Mouse (Mus musculus) heart, postnatal 36 days (tissue): ENCODE results near the gene Rrp7a. TPM values are rescaled to one million over a fixed set of nuclear protein-coding genes. Genes with fewer than 3 reads are reported as not detected.
"Not testable (repeated sequence)": the region's sequence is repeated elsewhere in the genome, so short reads cannot be mapped to it uniquely, and the experiment has no call there.

Source experiments
- DNase-seq, 2 experiments: peaks; one replicate each; pipeline ENCODE4 v3.0.0; 2021 to 2022
- intact Hi-C: fragments of 180-260 bp; cut with DNase I; formaldehyde crosslinking; loops from one replicate; pipeline ENCODE4 v1.15.1; 2025
- total RNA-seq, 2 experiments: library from RNA; stranded (reverse); gene quantifications; 2 replicates each; pipeline ENCODE4 v1.2.3; 2021

Rrp7a gene
- total RNA-seq, 2 experiments from 2014 or later = 42.3 to 42.8 TPM

GRCm38 (mm10) chr15:83158587-83159160 lies 36.1 kb upstream of the Rrp7a start:
- intact Hi-C loops = loop anchor here (5.0 kb wide), 1 partner anchor 359 kb away; no protein-coding TSS in a partner anchor
- no peak for DNase-seq

DNA sequence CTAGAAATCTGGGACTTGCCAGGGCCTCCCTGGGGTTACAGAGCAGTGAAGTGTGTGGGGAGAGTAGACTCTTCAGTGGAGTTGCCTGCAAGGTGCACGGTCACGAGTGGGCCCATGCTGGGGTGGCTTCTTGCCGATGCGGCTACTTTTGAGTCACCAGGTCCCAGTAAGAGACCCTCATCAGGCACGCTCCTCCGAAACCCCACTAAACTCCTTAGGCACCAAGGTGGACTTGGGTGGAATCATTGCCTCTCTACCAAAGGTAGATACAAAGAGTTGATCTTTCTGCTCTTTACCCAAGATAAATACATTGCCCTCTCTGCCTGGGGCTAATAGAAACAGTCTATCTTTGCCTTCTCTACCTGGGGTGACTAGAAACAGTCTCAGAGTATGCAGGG lies 35.1 kb upstream of the Rrp7a start:
- DNase-seq = no peak
- intact Hi-C loops = loop anchor here (1.0 to 5.0 kb wide), 3 partner anchors 15 to 360 kb away; partner anchors contain the start of gene Cyb5r3

- peak; percentile 75 to 78 for DNase-seq
- intact Hi-C loops = loop anchor here (1.0 to 5.0 kb wide), 3 partner anchors 16 to 360 kb away; partner anchors contain the start of gene Cyb5r3
Observed at GRCm38 (mm10) chr15:83156929-83157666, 34.5 kb upstream of the Rrp7a start.

DNA sequence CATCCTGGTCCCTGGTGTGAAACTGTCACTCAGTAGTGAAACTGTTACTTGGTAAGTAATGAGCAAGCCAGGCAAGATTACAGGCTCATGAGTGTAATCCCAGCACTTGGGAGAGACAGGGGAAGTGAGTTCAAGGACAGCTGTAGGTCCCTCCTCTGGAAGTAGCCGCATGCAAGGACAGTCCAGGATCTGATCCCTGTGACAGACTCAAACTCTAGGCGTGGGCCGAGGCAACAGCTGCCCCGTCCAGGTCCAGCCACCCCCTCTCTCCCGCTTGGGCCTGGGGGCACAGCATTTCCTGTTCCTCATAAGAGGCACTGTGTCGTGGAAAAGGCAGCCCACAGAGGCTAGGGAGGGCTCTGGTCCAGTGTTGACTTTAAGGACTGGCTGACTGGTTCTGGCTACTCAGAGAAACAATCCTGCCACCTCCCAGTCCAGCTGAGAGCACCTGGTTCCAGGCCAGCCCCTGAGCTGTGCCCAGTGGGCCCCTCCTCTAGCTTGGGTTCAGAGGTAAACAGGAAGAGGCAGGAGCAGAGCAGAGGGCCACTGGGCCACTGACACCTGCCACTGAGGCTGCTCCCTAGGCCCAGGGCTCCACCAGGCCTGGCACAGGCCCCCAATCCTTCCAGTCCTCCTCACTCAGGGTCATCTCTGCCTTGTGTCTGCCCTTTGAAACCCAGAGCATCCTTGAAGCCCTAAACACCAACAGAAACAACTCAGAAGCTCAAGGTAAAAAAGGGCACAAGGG lies 33.2 kb upstream of the Rrp7a start:
- intact Hi-C loops = loop anchor here (2.0 to 5.0 kb wide), 2 partner anchors 17 to 361 kb away; partner anchors contain the start of gene Cyb5r3
- DNase-seq = no peak

DNA sequence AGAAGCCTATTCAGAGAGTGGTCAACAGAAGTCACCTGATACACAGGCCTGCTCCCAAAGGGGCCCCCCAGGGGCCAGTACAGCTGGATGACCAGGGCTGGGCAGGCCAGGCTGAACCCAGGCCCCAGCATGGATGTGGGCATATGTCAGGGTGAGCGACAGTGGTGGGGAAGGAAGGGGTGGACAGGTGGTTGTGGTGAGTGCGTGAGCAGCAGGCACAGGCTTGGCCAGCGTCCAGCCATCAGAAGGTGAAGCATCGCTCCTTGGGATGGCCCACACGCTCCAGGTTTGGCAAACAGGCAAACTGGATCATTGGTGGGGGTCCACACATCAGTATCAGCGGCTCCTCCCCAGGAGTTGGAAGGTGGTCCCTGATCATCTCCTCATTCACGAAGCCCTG lies 31.7 kb upstream of the Rrp7a start:
- intact Hi-C loops = no loop called here

GRCm38 (mm10) chr15:83150694-83151093 lies 28.1 kb upstream of the Rrp7a start:
- intact Hi-C loops = no loop called here
- DNase-seq = no peak

More for the DNA sequence above, 31.7 kb upstream of the Rrp7a start:
- no peak for DNase-seq

DNA sequence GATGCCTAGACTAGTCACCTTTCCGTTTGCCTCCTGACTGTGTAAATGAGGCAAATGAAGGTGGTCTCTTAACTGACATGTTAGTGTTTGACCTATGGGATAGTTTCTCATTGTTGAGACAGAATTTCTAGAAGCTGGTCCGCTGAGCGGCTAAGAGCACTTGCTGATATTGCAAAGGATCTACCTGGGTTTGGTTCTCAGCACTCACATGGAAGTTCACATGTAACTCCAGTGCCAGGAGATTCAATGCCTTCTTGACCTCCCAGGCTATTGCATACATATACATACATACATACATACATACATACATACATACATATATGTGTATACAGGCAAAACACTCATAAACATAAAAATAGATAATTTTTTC lies 27.5 kb upstream of the Rrp7a start:
- intact Hi-C loops = no loop called here

DNA sequence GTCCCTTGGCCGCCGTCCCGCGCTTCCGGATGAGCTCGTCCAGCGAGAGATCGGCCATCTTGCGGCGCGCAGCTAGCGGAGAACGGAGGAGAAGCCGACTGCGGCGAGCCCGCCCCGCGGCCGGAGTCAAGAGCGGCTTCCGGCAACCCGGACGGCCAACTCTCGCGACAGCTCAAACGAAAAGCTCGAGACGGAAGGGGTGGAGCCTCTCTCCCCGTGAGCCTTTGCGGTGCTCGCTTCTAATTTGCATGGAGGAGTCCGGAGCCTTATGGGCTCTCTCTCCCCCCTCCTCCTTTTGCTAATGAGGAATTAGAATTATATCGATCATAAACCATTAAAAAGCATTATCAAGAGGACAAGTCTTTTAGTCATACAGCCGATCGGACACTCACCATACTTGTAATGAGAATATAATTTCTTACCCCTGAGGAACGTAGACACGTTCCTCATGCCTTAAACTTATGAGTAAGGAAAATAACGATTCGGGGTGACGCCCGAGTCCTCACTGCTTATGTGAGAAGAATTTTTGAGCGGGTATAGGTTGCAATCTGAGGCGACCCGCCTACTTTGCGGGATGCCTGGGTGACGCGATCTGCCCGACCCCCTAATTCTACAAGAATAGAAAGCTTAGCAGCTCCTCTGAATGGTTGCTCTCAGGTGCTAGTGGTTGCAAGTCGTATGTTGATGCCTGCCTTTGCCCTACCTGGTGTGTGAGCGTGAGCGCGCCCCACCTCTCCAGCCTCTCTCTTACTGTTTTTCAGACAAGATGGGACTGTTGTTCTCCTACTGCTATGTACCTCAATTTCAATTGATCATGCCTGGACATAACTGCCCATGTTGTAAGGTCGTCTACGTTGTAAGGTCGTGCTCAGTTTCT lies 26.8 kb upstream of the Rrp7a start, which contains the start of gene Poldip3:
Poldip3 (minus strand) TSS at position 189 of the 877 bp plus-strand sequence.
- peak; percentile 98 to 99 for DNase-seq
- intact Hi-C loops = no loop called here

More for the DNA sequence above, 27.5 kb upstream of the Rrp7a start:
- DNase-seq = no peak

DNA sequence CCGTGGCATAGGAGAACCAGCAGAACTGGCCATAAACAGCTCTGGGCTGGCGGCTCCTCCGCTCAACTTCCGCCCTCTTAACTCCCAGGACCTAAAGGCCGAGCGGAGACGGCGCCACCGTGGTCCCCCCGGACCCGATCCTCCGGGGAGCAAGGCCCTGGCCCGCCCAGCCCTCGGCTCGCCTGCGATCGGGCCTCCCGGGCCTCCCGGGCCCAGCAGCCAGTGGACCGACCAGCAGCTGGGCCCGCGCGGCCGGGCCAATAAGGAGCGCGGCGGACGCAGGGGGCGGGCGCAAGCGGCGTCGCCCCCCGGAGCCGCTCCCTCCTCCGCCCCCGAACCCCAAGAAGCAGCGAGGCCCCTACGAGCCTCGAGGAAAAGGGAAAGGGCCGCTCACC lies 26.2 kb upstream of the Rrp7a start:
- no peak for DNase-seq
- intact Hi-C loops = no loop called here

GRCm38 (mm10) chr15:83148395-83148794 lies 25.8 kb upstream of the Rrp7a start:
- DNase-seq = no peak
- intact Hi-C loops = no loop called here

GRCm38 (mm10) chr15:83145541-83145940 lies 22.9 kb upstream of the Rrp7a start:
- intact Hi-C loops = no loop called here
- DNase-seq = no peak

GRCm38 (mm10) chr15:83142861-83143260 lies 20.3 kb upstream of the Rrp7a start:
- no peak for DNase-seq
- intact Hi-C loops = no loop called here

GRCm38 (mm10) chr15:83135654-83136053 lies 13.1 kb upstream of the Rrp7a start:
- intact Hi-C loops = no loop called here
- no peak for DNase-seq

- intact Hi-C loops = no loop called here
- no peak for DNase-seq
Observed at GRCm38 (mm10) chr15:83134671-83135070, 12.1 kb upstream of the Rrp7a start.

- intact Hi-C loops = no loop called here
- no peak for DNase-seq
Observed at GRCm38 (mm10) chr15:83129530-83130231, 7.1 kb upstream of the Rrp7a start.

- intact Hi-C loops, DNase-seq: not testable (repeated sequence)
Observed at GRCm38 (mm10) chr15:83127037-83127436, 4.4 kb upstream of the Rrp7a start.

DNA sequence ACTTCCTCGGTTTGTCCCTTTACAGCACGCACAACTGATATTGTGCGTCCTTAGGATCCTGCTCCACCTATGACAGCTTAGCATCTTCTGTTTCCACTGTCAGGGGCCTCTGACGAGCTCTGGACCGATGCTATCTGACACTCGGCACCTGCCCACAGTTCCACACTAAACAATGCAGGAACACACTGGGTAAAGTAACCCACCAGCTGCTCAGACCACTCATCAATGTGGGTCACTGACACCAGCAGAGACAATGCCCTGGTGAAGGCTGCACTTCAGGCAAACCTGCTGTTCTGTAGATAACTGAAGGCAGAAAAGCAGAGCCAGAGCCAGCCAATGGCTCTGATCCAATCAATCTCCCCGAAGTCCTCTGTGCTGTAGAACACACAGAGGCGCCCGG lies 4.0 kb upstream of the Rrp7a start:
- DNase-seq = no peak
- intact Hi-C loops = no loop called here

DNA sequence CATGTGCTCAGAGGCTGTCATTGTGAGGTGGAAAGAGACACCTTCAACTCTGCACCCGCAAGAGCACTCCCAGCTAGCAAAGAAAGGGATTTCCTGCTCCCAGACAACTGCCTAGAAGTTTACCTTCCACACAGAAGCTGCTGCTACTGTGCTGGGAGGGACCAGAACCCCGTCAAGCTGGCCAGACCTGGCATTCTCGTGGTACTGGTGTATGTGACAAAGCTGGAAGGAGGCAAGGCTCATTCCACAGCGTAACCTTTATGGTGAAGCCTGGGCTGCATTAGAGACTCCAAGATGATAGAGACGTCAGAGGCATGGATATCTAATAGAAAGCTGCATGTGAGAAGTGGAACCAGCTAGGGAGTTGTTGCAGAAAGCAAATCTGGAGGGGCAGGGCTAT lies 2.0 kb upstream of the Rrp7a start:
- no peak for DNase-seq
- intact Hi-C loops = no loop called here

DNA sequence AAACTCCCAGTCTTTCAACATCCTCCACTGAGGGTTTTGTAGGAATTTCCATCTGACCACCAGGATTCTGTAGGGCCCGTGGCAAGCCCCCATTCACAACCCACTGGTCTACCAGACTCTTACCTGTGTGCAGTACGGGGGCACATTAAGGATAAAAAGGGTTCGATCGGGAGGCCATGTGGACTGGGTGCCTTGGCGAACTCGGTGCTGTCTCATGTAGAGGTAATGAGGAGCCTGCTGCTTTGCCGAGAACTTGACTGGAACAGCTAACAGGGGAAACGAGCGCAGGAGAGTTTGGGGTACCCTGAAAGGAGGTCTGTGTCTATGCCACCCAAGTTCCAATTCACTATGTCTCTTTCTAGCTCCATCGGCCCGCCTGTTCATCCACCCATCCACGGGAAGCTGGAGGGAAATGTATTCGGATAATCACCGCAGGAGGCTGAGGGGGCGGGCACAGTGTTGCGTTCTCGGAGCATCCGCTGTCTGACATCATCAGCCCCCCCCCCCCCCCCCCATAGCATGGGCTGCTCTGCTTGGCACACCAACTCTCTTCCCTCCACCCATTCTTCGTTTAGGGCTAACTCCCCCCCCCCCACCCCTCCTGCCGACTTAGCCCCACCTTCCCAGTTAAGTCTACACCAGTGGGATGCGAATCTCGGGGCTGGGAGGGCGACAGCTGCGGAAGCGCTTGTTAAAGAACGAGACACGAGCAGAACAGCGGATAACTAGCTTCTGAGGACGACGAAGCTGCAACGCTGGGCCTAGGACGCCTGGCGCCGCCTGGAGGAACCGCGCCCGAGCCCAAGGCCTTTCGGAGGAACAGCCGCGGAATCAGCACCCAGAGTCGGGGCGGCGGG lies 664 bp downstream of the Rrp7a start:
- intact Hi-C loops = loop anchor here (2.0 kb wide), 3 partner anchors 21 to 51 kb away; partner anchors contain the start of gene Cyb5r3
- DNase-seq = peak; percentile 29 to 30
